Mouse (Mus musculus) liver, adult 2 months (tissue): ENCODE results near the gene Mapk10.

ENCODE experiments used
- CTCF ChIP-seq: fragments of 200-500 bp; IDR thresholded peaks from 2 replicates; pipeline ENCODE4 v1.5.1; 2011; ENCODE audit warnings: low read depth, low read length, control low read depth
- POLR2A ChIP-seq: fragments of 200-500 bp; IDR thresholded peaks from 2 replicates; pipeline ENCODE4 v1.6.1; 2011; ENCODE audit warnings: low read length, control low read depth; ENCODE audit not compliant: insufficient read depth; ENCODE audit errors: extremely low read depth

- TF ChIP-seq CTCF (no peak), POLR2A (no peak)
Measured at GRCm38 (mm10) chr5:102998524-102998923, 212.6 kb downstream of the Mapk10 start.
